Comparison of ENCODE assay signal across 31 mouse cellular contexts in the genomic region with DNA sequence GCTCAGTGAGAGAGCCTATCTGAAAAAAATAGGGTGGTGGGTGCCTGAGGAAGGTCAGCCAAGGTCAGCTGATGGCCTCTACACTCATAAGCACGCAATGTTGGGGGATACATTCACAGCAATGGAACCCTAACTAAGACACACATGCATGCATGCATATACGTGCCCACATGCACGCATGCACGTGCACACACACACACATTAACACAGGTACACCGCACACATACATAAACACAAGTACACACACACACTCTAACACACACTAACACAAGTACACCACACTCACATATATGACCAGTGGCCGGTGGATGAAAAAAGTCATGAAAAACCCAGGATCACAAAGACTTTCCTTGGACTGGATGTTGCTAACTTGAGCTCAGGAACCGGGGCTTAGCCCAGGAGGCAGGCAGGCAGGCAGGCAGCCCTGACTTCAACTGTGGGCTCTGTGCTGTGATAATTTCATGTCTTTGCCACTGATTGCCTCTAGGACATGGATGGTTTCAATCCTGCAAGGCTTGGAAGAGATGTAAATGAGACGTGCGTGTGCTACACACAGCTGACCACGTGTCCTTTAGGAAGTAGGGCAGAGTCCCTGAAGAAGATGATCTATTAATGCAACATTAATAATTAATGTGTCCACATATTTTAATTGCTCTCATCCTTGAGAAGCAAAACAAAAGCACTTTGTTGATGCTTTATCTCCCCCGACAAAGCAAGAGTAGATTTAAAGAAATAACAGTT. TPM values are rescaled to one million over a fixed set of nuclear protein-coding genes. Genes with fewer than 3 reads are reported as not detected.
A peak's percentile ranks its signal among the peaks of the same experiment; 100 is the strongest.
DNase-seq lines count a peak whose midpoint lies in the region; ATAC-seq and TF ChIP-seq lines count a peak whose summit lies in the region.
"Had no signal": no experiment of that assay in that cellular context is flagged by ENCODE, and none has a peak within 500 bp of the region (broad histone marks: within the 10 kb centered on the region; RNA-seq: fewer than 3 reads in every experiment).

No protein-coding gene starts in this region.

- H3K36me3 ChIP-seq in hindbrain, postnatal 0 days (ENCODE audit: insufficient read depth, low read length), result no peaks in the 10 kb centered on the region
- H3K36me3 ChIP-seq in hindbrain, embryonic 11.5 days (ENCODE audit: control insufficient read depth, insufficient read depth, low read length), result no peaks in the 10 kb centered on the region
- H3K36me3 ChIP-seq in neural tube, embryonic 13.5 days, result 0 out of 2 replicates have a peak, but pooled peaks cover 2% of the 10 kb centered on the region
- H3K36me3 ChIP-seq in midbrain, embryonic 14.5 days (ENCODE audit: control insufficient read depth, insufficient read depth, low read length), result no peaks in the 10 kb centered on the region
- H3K36me3 ChIP-seq: embryonic facial prominence, embryonic 13.5 days; heart, embryonic 10.5 days; heart, embryonic 15.5 days; intestine, embryonic 15.5 days had no signal

- no peaks in the 10 kb centered on the region for H3K9me3 ChIP-seq in hindbrain, postnatal 0 days (ENCODE audit: low read length)
- no peaks in the 10 kb centered on the region for H3K9me3 ChIP-seq in hindbrain, embryonic 11.5 days (ENCODE audit: control insufficient read depth, low read length)
- H3K9me3 ChIP-seq in neural tube, embryonic 13.5 days, result no peaks in the 10 kb centered on the region
- H3K9me3 ChIP-seq in midbrain, embryonic 14.5 days (ENCODE audit: control insufficient read depth, low read length), result no peaks in the 10 kb centered on the region
- H3K9me3 ChIP-seq: embryonic facial prominence, embryonic 13.5 days; heart, embryonic 10.5 days; heart, embryonic 15.5 days; intestine, embryonic 15.5 days had no signal

- TF ChIP-seq CTCF in hindbrain, postnatal 0 days (IDR thresholded peaks at IDR 0.05; ENCODE audit: low read depth), result no peak

- H3K9ac ChIP-seq in hindbrain, postnatal 0 days (replicated peaks; ENCODE audit: low read length), result no peak overlapping the region
- H3K9ac ChIP-seq in hindbrain, embryonic 11.5 days (ENCODE audit: low read depth, low read length), result no peak overlapping the region
- no peak overlapping the region for H3K9ac ChIP-seq in neural tube, embryonic 13.5 days
- no peak overlapping the region for H3K9ac ChIP-seq in midbrain, embryonic 14.5 days (replicated peaks; ENCODE audit: low read length)
- H3K9ac ChIP-seq: embryonic facial prominence, embryonic 13.5 days; forebrain, postnatal 0 days; heart, embryonic 15.5 days; intestine, embryonic 15.5 days; liver, embryonic 14.5 days had no signal

- peak; percentile 51; the same call in 1 of the 2 replicates for ATAC-seq in hindbrain, postnatal 0 days
- no peak for ATAC-seq in hindbrain, embryonic 11.5 days (ENCODE audit: low FRiP score)
- no peak for ATAC-seq in neural tube, embryonic 13.5 days (ENCODE audit: low read depth)
- no peak for ATAC-seq in midbrain, embryonic 14.5 days (ENCODE audit: low FRiP score, low TSS enrichment)
- ATAC-seq: CD4-positive, CD25-positive, alpha-beta regulatory T cell, adult 4 months; forebrain, postnatal 0 days; hindbrain, embryonic 16.5 days; intestine, embryonic 15.5 days had no signal

- H3K4me3 ChIP-seq in hindbrain, postnatal 0 days (ENCODE audit: low read length), result no peak overlapping the region
- no peak overlapping the region for H3K4me3 ChIP-seq in hindbrain, embryonic 11.5 days (ENCODE audit: low read depth, low read length)
- H3K4me3 ChIP-seq in neural tube, embryonic 13.5 days, result no peak overlapping the region
- H3K4me3 ChIP-seq in midbrain, embryonic 14.5 days (replicated peaks; ENCODE audit: low read depth, low read length), result no peak overlapping the region
- H3K4me3 ChIP-seq: embryonic facial prominence, embryonic 13.5 days; heart, embryonic 10.5 days; heart, embryonic 15.5 days; intestine, embryonic 15.5 days had no signal

- H3K27me3 ChIP-seq in hindbrain, postnatal 0 days (ENCODE audit: insufficient read depth, low read length), result no peaks in the 10 kb centered on the region
- H3K27me3 ChIP-seq in hindbrain, embryonic 11.5 days (ENCODE audit: control insufficient read depth, insufficient read depth, low read length), result no peaks in the 10 kb centered on the region
- H3K27me3 ChIP-seq in neural tube, embryonic 13.5 days, result no peaks in the 10 kb centered on the region
- no peaks in the 10 kb centered on the region for H3K27me3 ChIP-seq in midbrain, embryonic 14.5 days (ENCODE audit: control insufficient read depth, insufficient read depth, low read length)
- H3K27me3 ChIP-seq: embryonic facial prominence, embryonic 13.5 days; heart, embryonic 15.5 days; intestine, embryonic 15.5 days had no signal

- WGBS in hindbrain, postnatal 0 days, result 80% methylated on average over 11 of the region's 11 CpGs
- WGBS in hindbrain, embryonic 11.5 days, result 90% methylated on average over 11 of the region's 11 CpGs
- 81% methylated on average over 11 of the region's 11 CpGs for WGBS in neural tube, embryonic 13.5 days
- WGBS in midbrain, embryonic 14.5 days, result 68% methylated on average over 11 of the region's 11 CpGs

- H3K4me1 ChIP-seq in hindbrain, postnatal 0 days (ENCODE audit: insufficient read depth, low read length), result peaks cover 5% of the 10 kb centered on the region
- H3K4me1 ChIP-seq in hindbrain, embryonic 11.5 days (replicated peaks; ENCODE audit: control insufficient read depth, insufficient read depth, low read length), result no peaks in the 10 kb centered on the region
- peaks cover 30% of the 10 kb centered on the region for H3K4me1 ChIP-seq in neural tube, embryonic 13.5 days (replicated peaks)
- peaks cover 25% of the 10 kb centered on the region; the same call in 1 of the 2 replicates for H3K4me1 ChIP-seq in midbrain, embryonic 14.5 days (ENCODE audit: control insufficient read depth, insufficient read depth, low read length)
- H3K4me1 ChIP-seq: heart, embryonic 15.5 days; intestine, embryonic 15.5 days had no signal

- no peak for DNase-seq in hindbrain, postnatal 0 days (ENCODE audit: low spot score)
- no peak for DNase-seq in hindbrain, embryonic 11.5 days (ENCODE audit: low spot score)
- no peak for DNase-seq in neural tube, embryonic 10.5 days (ENCODE audit: extremely low spot score, low spot score)
- peak; percentile 37 for DNase-seq in midbrain, embryonic 14.5 days
- no peak for DNase-seq in thymus, postnatal 4 days
- DNase-seq in gastrocnemius, postnatal 4 days (ENCODE audit: low spot score in 2 of 2), result no peak
- DNase-seq: adrenal gland, postnatal 25 days; cerebellum, adult 18-20 months; forebrain, postnatal 0 days; gastrocnemius, postnatal 14 days; heart, adult 11 months; kidney, adult 2 months; kidney, postnatal 25 days; liver; lung, adult 2 months; lung, postnatal 10 days; right cerebral cortex, postnatal 4 days; thymus, adult 18-20 months; thymus, postnatal 25 days had no signal

- no peak overlapping the region for H3K4me2 ChIP-seq in hindbrain, postnatal 0 days (ENCODE audit: low read depth, low read length)
- no peak overlapping the region for H3K4me2 ChIP-seq in hindbrain, embryonic 11.5 days (replicated peaks; ENCODE audit: low read depth, low read length)
- no peak overlapping the region for H3K4me2 ChIP-seq in neural tube, embryonic 13.5 days
- H3K4me2 ChIP-seq in midbrain, embryonic 14.5 days (ENCODE audit: low read length), result no peak overlapping the region
- H3K4me2 ChIP-seq: embryonic facial prominence, embryonic 13.5 days; heart, embryonic 15.5 days; intestine, embryonic 15.5 days had no signal

- H3K27ac ChIP-seq in hindbrain, postnatal 0 days, result 0 out of 2 replicates have a peak overlapping the region, but pooled peaks have one; percentile 32
- no peak overlapping the region for H3K27ac ChIP-seq in hindbrain, embryonic 11.5 days (ENCODE audit: low read depth, low read length)
- H3K27ac ChIP-seq in neural tube, embryonic 13.5 days (replicated peaks), result peak overlapping the region; percentile 42; the same call in 1 of the 2 replicates
- 0 out of 2 replicates have a peak overlapping the region, but pooled peaks have one; percentile 41 for H3K27ac ChIP-seq in midbrain, embryonic 14.5 days (replicated peaks; ENCODE audit: low read depth, low read length)
- H3K27ac ChIP-seq: embryonic facial prominence, embryonic 13.5 days; heart, embryonic 10.5 days; heart, embryonic 15.5 days; intestine, embryonic 15.5 days; liver, embryonic 14.5 days; macrophage; stomach, postnatal 0 days had no signal

RNA-seq across cellular contexts. Expression of gene Dok5, which starts 48.6 kb away (rescaled TPM):
- total RNA-seq in hindbrain, postnatal 0 days (2014; rRNA removed), result 29.7 and 34.9 TPM in 2 replicates
- 32.6 and 38.0 TPM in 2 replicates for polyA plus RNA-seq in hindbrain, postnatal 0 days (2015; fragmentation: Nextera tagmentation; extraction: Ambion mirVana)
- polyA plus RNA-seq in hindbrain, embryonic 11.5 days (2014; fragmentation: Nextera tagmentation; extraction: Ambion mirVana), result 18.0 and 19.4 TPM in 2 replicates
- polyA plus RNA-seq in neural tube, embryonic 13.5 days (2015; fragmentation: Nextera tagmentation; extraction: Ambion mirVana), result 72.6 TPM in 2 replicates
- 31.5 and 43.0 TPM in 2 replicates for polyA plus RNA-seq in midbrain, embryonic 14.5 days (2014; fragmentation: Nextera tagmentation; extraction: Ambion mirVana)
- 10 to 100 TPM; 19.4 to 21.2 TPM for total RNA-seq in gastrocnemius, postnatal 4 days (2021)
- total RNA-seq: common myeloid progenitor, adult 5-6 weeks; neutrophil, adult 5-6 weeks had no signal
- polyA plus RNA-seq: CD4-positive, CD25-positive, alpha-beta regulatory T cell, adult 4 months; macrophage had no signal
